Mouse (Mus musculus) E14TG2a.4 (cell line): Measurements from ENCODE around the gene Fnbp1l.

ENCODE experiments used
- CTCF ChIP-seq: conservative IDR thresholded peaks from 2 replicates; pipeline ENCODE4 v1.5.1; 2014; ENCODE audit warnings: low read length
- NANOG ChIP-seq: IDR thresholded peaks from 2 replicates; pipeline ENCODE4 v1.6.1; 2014; ENCODE audit warnings: borderline replicate concordance, low read length, mixed read lengths
- POU5F1 ChIP-seq: IDR thresholded peaks from 2 replicates; pipeline ENCODE4 v1.6.1; 2014; ENCODE audit warnings: low read length, borderline replicate concordance

DNA sequence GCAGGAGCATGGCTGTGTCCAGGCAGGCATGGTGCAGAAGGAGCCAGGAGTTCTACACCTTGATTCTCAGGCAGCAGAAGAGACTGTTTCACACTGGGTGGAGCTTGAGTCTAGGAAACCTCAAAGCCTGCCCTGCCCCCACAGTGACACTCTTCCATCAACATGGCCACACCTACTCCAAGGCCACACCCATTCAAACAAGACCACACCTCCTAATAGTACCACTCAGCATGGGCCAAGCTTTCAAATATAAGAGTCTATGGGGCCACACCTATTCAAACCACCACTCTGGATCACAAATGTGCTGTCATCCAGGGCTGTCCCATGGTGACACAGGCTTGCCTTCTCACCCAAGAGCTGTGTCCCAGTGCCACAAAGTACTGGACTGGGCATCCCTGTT lies 20.8 kb upstream of the Fnbp1l start:
- TF ChIP-seq CTCF (no peak), NANOG (no peak), POU5F1 (no peak)
